Mouse (Mus musculus) embryonic facial prominence, embryonic 15.5 days (tissue): ENCODE measurements around the gene Ern2. TPM values are rescaled to one million over a fixed set of nuclear protein-coding genes. Genes with fewer than 3 reads are reported as not detected.
A peak's percentile ranks its signal among the peaks of the same experiment; 100 is the strongest.

ENCODE experiments used
- ATAC-seq: fragments of 200-750 bp; cut with Nextera tagmentation; 2 replicates; pipeline ENCODE4 v1.8.0; 2017; ENCODE audit warnings: low read depth, moderate TSS enrichment; ENCODE audit not compliant: insufficient number of reproducible peaks, low FRiP score, low TSS enrichment
- H3K27ac ChIP-seq: fragments of 300-500 bp; sonication (generic); replicated peaks from 2 replicates; pipeline ENCODE4 v1.5.1; 2015; ENCODE audit warnings: mild to moderate bottlenecking, inconsistent platforms
- H3K27me3 ChIP-seq: fragments of 300-500 bp; sonication (generic); 2 replicates; pipeline ENCODE4 v1.6.1; 2015; ENCODE audit warnings: inconsistent platforms
- H3K36me3 ChIP-seq: fragments of 300-500 bp; sonication (generic); 2 replicates; pipeline ENCODE4 v1.6.1; 2015; ENCODE audit warnings: mild to moderate bottlenecking, inconsistent platforms
- H3K4me1 ChIP-seq: fragments of 300-500 bp; sonication (generic); 2 replicates; pipeline ENCODE4 v1.6.1; 2015; ENCODE audit warnings: inconsistent platforms
- H3K4me2 ChIP-seq: fragments of 300-500 bp; sonication (generic); replicated peaks from 2 replicates; pipeline ENCODE4 v1.6.1; 2015; ENCODE audit warnings: mild to moderate bottlenecking, inconsistent platforms
- H3K4me3 ChIP-seq: fragments of 300-500 bp; sonication (generic); replicated peaks from 2 replicates; pipeline ENCODE4 v1.5.1; 2015; ENCODE audit warnings: mild to moderate bottlenecking, inconsistent platforms
- H3K9ac ChIP-seq: fragments of 300-500 bp; sonication (generic); 2 replicates; pipeline ENCODE4 v1.6.1; 2015; ENCODE audit warnings: inconsistent platforms
- H3K9me3 ChIP-seq: fragments of 300-500 bp; sonication (generic); replicated peaks from 2 replicates; pipeline ENCODE4 v1.6.1; 2016; ENCODE audit warnings: inconsistent platforms
- WGBS: fragments of 180-500 bp; shearing (Covaris S2); methylation state at CpG from one replicate; pipeline ENCODE4 v1.1.7; 2015; 5-methylcytosine and 5-hydroxymethylcytosine counted together
- polyA plus RNA-seq: library from polyadenylated mRNA; unstranded; fragments of >200 nt; fragmentation: Nextera tagmentation; extraction: Ambion mirVana; gene quantifications from 2 replicates; pipeline ENCODE4 v1.2.1, GENCODE M21; 2015

The Ern2 gene
- not detected in 2 replicates for polyA plus RNA-seq

- H3K27ac ChIP-seq, result no peak within 1 kb of the TSS
- peak within 1 kb of the TSS; percentile 12 for H3K4me2 ChIP-seq
- ATAC-seq, result no peak
- H3K4me3 ChIP-seq, result no peak within 1 kb of the TSS
- no peaks in the 10 kb centered on the region for H3K27me3 ChIP-seq
- H3K9me3 ChIP-seq, result no peaks in the 10 kb centered on the region
- H3K36me3 ChIP-seq, result no peaks in the 10 kb centered on the region
- WGBS, result 14% methylated on average over 16 of the region's 17 CpGs
- H3K9ac ChIP-seq, result no peak within 1 kb of the TSS
- 0 out of 2 replicates have a peak, but pooled peaks cover 3% of the 10 kb centered on the region for H3K4me1 ChIP-seq
These were observed at the start of gene Ern2 for GRCm38 (mm10) chr7:122186043-122186442. Ern2 (minus strand) TSS chr7:122186207.

GRCm38 (mm10) chr7:122230866-122231265 lies 44.9 kb upstream of the Ern2 start:
- Histone ChIP-seq H3K4me3 (no peak overlapping the region), H3K27me3 (no peaks in the 10 kb centered on the region), H3K4me2 (no peak overlapping the region), H3K9ac (no peak overlapping the region), H3K36me3 (no peaks in the 10 kb centered on the region), H3K27ac (no peak overlapping the region), H3K4me1 (no peaks in the 10 kb centered on the region), H3K9me3 (no peaks in the 10 kb centered on the region)
- no peak for ATAC-seq
- 69% methylated on average over 4 of the region's 4 CpGs for WGBS

GRCm38 (mm10) chr7:122229916-122230315 lies 43.9 kb upstream of the Ern2 start:
- no peaks in the 10 kb centered on the region for H3K27me3 ChIP-seq

DNA sequence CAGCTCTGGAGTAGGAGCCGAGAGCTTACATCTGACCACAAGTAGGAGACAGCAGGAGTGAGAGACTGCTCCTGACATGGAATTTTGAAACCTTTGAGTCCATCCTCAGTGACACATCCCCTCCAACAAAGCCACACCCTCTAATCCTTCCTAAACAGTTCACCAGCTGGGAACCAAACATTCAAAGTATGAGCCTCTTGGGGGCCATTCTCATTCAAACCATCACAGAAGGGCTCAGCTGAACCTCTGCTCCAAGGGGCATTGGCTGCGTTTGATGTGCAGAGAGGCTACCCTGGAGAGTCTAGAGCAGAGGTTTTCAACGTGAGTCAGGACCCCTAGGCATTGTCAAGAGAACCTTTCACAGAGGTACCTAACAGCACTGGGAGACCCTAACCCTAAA lies 43.3 kb upstream of the Ern2 start:
- H3K9me3 ChIP-seq, result no peaks in the 10 kb centered on the region
- H3K27me3 ChIP-seq, result no peaks in the 10 kb centered on the region
- no peaks in the 10 kb centered on the region for H3K36me3 ChIP-seq
- H3K27ac ChIP-seq, result no peak overlapping the region
- H3K4me2 ChIP-seq, result no peak overlapping the region
- no peaks in the 10 kb centered on the region for H3K4me1 ChIP-seq
- no peak overlapping the region for H3K9ac ChIP-seq
- ATAC-seq, result no peak
- 47% methylated on average over 3 of the region's 3 CpGs for WGBS
- no peak overlapping the region for H3K4me3 ChIP-seq

More at GRCm38 (mm10) chr7:122229916-122230315, 43.9 kb upstream of the Ern2 start:
- Histone ChIP-seq H3K36me3 (no peaks in the 10 kb centered on the region), H3K9ac (no peak overlapping the region), H3K4me3 (no peak overlapping the region), H3K4me1 (no peaks in the 10 kb centered on the region), H3K27ac (no peak overlapping the region), H3K9me3 (no peaks in the 10 kb centered on the region), H3K4me2 (no peak overlapping the region)
- 61% methylated on average over 4 of the region's 4 CpGs for WGBS
- no peak for ATAC-seq

- no peak overlapping the region for H3K9ac ChIP-seq
- H3K4me3 ChIP-seq, result no peak overlapping the region
- no peak overlapping the region for H3K4me2 ChIP-seq
- no peaks in the 10 kb centered on the region for H3K4me1 ChIP-seq
- WGBS, result 81% methylated on average over 4 of the region's 4 CpGs
- no peaks in the 10 kb centered on the region for H3K27me3 ChIP-seq
- H3K9me3 ChIP-seq, result no peaks in the 10 kb centered on the region
- no peak overlapping the region for H3K27ac ChIP-seq
- no peak for ATAC-seq
- H3K36me3 ChIP-seq, result no peaks in the 10 kb centered on the region
These were observed 40.7 kb upstream of the Ern2 start for GRCm38 (mm10) chr7:122226744-122227143.

- Histone ChIP-seq H3K27ac (no peak overlapping the region), H3K9me3 (no peaks in the 10 kb centered on the region), H3K4me2 (no peak overlapping the region), H3K4me3 (no peak overlapping the region), H3K9ac (no peak overlapping the region), H3K36me3 (no peaks in the 10 kb centered on the region), H3K4me1 (no peaks in the 10 kb centered on the region), H3K27me3 (no peaks in the 10 kb centered on the region)
- ATAC-seq, result no peak
- WGBS, result 64% methylated on average over 7 of the region's 7 CpGs
These were observed 40.2 kb upstream of the Ern2 start for GRCm38 (mm10) chr7:122226020-122226742.

DNA sequence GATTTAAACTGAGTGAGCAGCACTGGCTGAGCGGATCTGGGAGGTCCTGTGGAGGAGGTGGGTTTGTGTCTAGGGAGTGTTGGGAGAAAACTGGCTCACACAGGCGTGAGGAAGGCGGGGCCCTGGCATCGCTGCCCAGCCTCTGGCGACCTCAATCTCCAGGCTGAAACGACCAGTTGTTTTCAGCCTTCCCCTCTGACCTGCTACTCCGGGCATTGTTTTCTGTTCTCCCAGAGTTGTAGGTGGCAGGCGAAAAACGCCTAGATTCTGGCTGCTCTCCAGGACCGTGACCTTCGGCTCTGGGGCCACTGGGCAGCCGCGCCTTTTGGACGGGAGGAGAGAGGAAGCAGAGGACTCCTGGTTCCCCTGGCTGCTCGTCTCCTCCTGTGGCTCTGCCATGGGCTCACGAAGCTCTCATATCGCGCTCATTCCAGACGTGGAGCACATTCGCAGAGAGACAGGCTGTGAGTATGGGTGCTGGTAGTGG lies 33.4 kb upstream of the Ern2 start, which contains the start of gene Chp2:
Gene Chp2, plus strand, starts transcription at position 182 of the 487 bp plus-strand sequence.
- WGBS, result 20% methylated on average over 20 of the region's 20 CpGs
- 0 out of 2 replicates have a peak, but pooled peaks have one; percentile 34 for ATAC-seq
- no peak within 1 kb of the TSS for H3K27ac ChIP-seq
- no peaks in the 10 kb centered on the region for H3K36me3 ChIP-seq
- H3K4me2 ChIP-seq, result peak within 1 kb of the TSS; percentile 40
- H3K9me3 ChIP-seq, result no peaks in the 10 kb centered on the region
- no peaks in the 10 kb centered on the region for H3K4me1 ChIP-seq
- H3K4me3 ChIP-seq, result peak within 1 kb of the TSS; percentile 21; the same call in 1 of the 2 replicates
- no peak within 1 kb of the TSS for H3K9ac ChIP-seq
- H3K27me3 ChIP-seq, result peaks cover 15% of the 10 kb centered on the region; the same call in 1 of the 2 replicates

- no peak overlapping the region for H3K4me3 ChIP-seq
- ATAC-seq, result no peak
- no peaks in the 10 kb centered on the region for H3K4me1 ChIP-seq
- H3K27ac ChIP-seq, result no peak overlapping the region
- H3K36me3 ChIP-seq, result no peaks in the 10 kb centered on the region
- H3K27me3 ChIP-seq, result no peaks in the 10 kb centered on the region
- 51% methylated on average over 7 of the region's 7 CpGs for WGBS
- no peaks in the 10 kb centered on the region for H3K9me3 ChIP-seq
- no peak overlapping the region for H3K9ac ChIP-seq
- no peak overlapping the region for H3K4me2 ChIP-seq
These were observed 22.4 kb upstream of the Ern2 start for GRCm38 (mm10) chr7:122208276-122209021.

DNA sequence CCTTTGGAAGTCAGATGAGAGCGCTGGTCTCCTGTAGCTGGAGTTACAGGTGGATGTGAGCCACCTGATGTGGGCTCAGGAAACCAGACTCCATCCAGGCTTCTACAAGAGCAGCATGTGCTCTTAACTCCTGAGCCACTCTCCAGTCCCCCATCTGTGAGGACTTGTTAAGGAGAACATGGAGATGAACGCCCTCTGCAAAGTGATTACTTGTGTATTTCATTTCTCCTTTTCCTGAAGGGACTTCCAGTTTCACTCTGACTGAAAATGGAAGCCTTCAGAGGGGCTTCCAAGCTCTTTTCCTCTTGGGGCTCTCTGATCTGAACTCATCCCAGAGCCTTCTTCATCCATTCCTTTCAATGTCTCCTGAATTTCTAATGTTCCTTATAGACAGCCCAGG lies 20.1 kb upstream of the Ern2 start:
- 74% methylated on average over 2 of the region's 2 CpGs for WGBS
- no peaks in the 10 kb centered on the region for H3K9me3 ChIP-seq
- no peaks in the 10 kb centered on the region for H3K4me1 ChIP-seq
- H3K4me3 ChIP-seq, result no peak overlapping the region
- no peaks in the 10 kb centered on the region for H3K27me3 ChIP-seq
- H3K9ac ChIP-seq, result no peak overlapping the region
- no peaks in the 10 kb centered on the region for H3K36me3 ChIP-seq
- H3K4me2 ChIP-seq, result no peak overlapping the region
- ATAC-seq, result no peak
- no peak overlapping the region for H3K27ac ChIP-seq

DNA sequence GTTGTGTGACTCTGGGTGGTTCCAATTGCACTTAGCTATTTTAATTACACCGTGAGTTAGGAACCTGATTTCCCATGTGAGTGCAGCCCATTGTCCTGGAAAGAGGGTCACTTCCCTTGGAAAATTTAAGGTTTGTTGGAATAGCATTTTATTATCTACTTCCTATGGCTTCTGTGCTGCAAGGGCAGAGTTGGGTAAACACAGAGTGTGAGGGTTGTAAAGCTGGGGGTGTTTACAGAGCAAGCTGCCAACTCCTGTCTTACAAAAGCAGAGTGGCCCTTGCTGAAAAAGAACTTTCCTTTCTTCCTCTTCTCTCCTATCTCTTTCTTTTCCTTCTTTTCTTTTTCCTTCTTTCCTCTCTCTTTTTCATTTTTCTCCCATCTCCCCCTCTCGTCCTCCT lies 17.9 kb upstream of the Ern2 start:
- no peak for ATAC-seq
- Histone ChIP-seq H3K36me3 (no peaks in the 10 kb centered on the region), H3K9me3 (no peaks in the 10 kb centered on the region), H3K4me2 (no peak overlapping the region), H3K9ac (no peak overlapping the region), H3K4me1 (no peaks in the 10 kb centered on the region), H3K4me3 (no peak overlapping the region), H3K27me3 (no peaks in the 10 kb centered on the region), H3K27ac (no peak overlapping the region)
- 37% methylated on average over 2 of the region's 2 CpGs for WGBS

- Histone ChIP-seq H3K27me3 (no peaks in the 10 kb centered on the region), H3K9me3 (no peaks in the 10 kb centered on the region), H3K27ac (no peak overlapping the region), H3K9ac (no peak overlapping the region), H3K4me3 (no peak overlapping the region), H3K4me1 (no peaks in the 10 kb centered on the region), H3K4me2 (no peak overlapping the region), H3K36me3 (no peaks in the 10 kb centered on the region)
- no peak for ATAC-seq
- WGBS, result 28% methylated on average over 5 of the region's 5 CpGs
These were observed 13.3 kb upstream of the Ern2 start for GRCm38 (mm10) chr7:122199296-122199695.
